Mouse (Mus musculus) lung, postnatal 0 days (tissue): ENCODE results near the gene Agr2.

Experiments used
- CTCF ChIP-seq: IDR thresholded peaks from 2 replicates; pipeline ENCODE4 v1.5.1; 2016; ENCODE audit warnings: antibody characterized with exemption, mild to moderate bottlenecking
- EP300 ChIP-seq: IDR thresholded peaks from 2 replicates; pipeline ENCODE4 v1.6.1; 2016; ENCODE audit warnings: antibody characterized with exemption, mild to moderate bottlenecking, control low read depth

GRCm38 (mm10) chr12:36036776-36037175, 44.1 kb downstream of the Agr2 start:
- TF ChIP-seq CTCF (peak; percentile 13; the same call in 1 of the 2 replicates), EP300 (no peak)
